Mouse (Mus musculus): ENCODE results near the gene Mospd3. TPM values are rescaled to one million over a fixed set of nuclear protein-coding genes. Genes with fewer than 3 reads are reported as not detected.

The Mospd3 gene
- polyA plus RNA-seq (2014; fragmentation: Nextera tagmentation; extraction: Ambion mirVana), result 22.6 and 22.9 TPM in 2 replicates

DNA sequence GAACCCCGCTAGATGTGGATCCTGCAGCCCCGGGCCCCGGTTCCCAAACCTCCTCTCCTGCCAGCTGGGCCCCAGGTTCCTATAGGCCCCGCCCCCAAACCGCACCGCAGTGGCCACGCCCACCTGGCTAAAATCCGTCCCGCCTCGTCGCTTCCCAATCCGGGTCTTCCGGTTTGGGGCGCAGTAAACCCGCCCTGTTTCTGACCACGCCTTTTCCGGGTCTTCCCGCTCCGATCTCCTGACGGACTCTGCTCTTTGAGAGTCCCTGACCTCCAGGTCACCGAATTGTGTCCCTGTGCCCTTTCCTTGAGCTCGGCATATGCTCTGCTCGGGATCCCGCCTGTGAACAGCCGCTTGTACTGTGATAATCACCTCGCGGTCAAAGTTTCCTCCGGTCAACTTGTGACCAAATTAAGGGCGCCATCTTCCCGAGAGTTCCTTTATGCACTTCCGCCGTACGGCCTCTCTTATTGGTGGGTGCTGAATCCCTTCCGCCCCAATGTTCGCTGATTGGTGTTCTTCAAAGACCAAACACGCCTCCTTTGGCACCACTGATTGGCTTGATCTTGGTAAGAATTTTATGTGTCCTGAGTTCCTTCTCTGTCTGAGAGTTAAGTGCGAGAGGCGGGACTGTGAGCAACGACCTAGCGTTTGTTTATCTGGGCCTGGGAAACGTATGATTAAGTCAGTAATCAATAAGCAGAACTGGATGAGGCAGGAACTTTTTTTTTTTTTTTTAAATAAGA, at the start of gene Mospd3:
TSS of gene Mospd3 (minus strand) at position 440 of the 746 bp plus-strand sequence.
- no peaks in the 10 kb centered on the region for H3K9me3 ChIP-seq (ENCODE audit: control insufficient read depth, low read length)
- under 1% methylated on average over 41 of the region's 41 CpGs for WGBS
- peaks cover 3% of the 10 kb centered on the region for H3K4me1 ChIP-seq (replicated peaks; ENCODE audit: control insufficient read depth, insufficient read depth, low read length)
- peak within 1 kb of the TSS; percentile 63 for H3K4me3 ChIP-seq (ENCODE audit: low read depth, low read length)
- ATAC-seq (ENCODE audit: low FRiP score) (peak; percentile 97), DNase-seq (ENCODE audit: low spot score) (peak; percentile 96)
- H3K4me2 ChIP-seq (replicated peaks; ENCODE audit: low read depth, low read length), result peak within 1 kb of the TSS; percentile 94
- H3K27me3 ChIP-seq (ENCODE audit: control insufficient read depth, insufficient read depth, low read length), result no peaks in the 10 kb centered on the region
- peak within 1 kb of the TSS; percentile 80 for H3K27ac ChIP-seq (ENCODE audit: low read depth, low read length)
- peak within 1 kb of the TSS; percentile 83 for H3K9ac ChIP-seq (ENCODE audit: low read depth, low read length)
- no peaks in the 10 kb centered on the region for H3K36me3 ChIP-seq (ENCODE audit: control insufficient read depth, insufficient read depth, low read length)

DNA sequence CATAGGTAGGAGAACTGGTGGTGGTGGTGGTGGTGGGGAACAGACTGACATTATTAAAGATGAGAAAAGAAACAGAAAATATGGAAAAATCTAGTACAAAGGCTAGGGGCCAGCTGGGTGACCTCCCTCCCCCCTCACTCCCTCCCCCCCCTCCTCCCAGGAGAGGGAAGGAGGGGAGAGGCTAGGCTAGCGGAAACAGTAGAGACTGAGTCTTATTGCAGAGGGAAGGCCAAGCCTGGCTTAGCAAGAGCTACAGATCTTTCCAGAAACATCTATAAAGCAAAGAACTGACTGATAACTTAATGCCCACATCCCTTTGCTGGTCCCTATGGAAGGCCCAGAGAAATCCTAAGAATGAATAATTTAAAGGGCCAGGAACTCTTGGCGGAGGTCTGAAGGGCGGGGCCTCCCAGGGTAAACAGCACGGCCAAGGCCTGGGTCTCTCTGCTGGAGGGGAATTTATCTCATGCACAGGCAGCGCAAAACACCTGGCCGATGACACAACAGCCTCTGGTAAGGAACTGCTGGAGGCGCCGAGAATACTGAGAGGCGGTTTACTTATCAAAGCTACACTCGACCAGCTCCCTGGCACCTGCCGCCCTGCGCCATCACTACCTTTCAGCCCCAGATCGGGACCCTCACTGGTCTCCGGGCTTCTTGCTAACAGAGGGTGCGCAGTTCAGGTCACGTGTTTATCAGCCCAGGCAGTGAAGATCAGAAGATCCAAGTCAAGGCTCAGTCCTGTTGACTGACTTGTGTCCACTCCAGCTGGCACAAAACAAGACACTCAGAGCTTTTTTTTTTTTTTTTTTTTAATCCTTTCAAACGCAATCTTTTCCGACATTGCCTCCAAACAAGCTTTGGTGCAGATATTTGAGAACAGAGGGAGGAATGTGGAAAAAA, 49.1 kb upstream of the Mospd3 start:
- Histone ChIP-seq H3K9me3 (ENCODE audit: control insufficient read depth, low read length) (no peaks in the 10 kb centered on the region), H3K4me1 (replicated peaks; ENCODE audit: control insufficient read depth, insufficient read depth, low read length) (no peaks in the 10 kb centered on the region; the same call in 1 of the 2 replicates), H3K4me2 (replicated peaks; ENCODE audit: low read depth, low read length) (no peak overlapping the region), H3K27ac (ENCODE audit: low read depth, low read length) (no peak overlapping the region), H3K4me3 (ENCODE audit: low read depth, low read length) (no peak overlapping the region), H3K27me3 (ENCODE audit: control insufficient read depth, insufficient read depth, low read length) (peaks cover 14% of the 10 kb centered on the region), H3K36me3 (ENCODE audit: control insufficient read depth, insufficient read depth, low read length) (no peaks in the 10 kb centered on the region), H3K9ac (ENCODE audit: low read depth, low read length) (no peak overlapping the region; the same call in 1 of the 2 replicates)
- ATAC-seq (ENCODE audit: low FRiP score) (0 out of 2 replicates have a peak, but pooled peaks have one; percentile 30), DNase-seq (ENCODE audit: low spot score) (no peak)
- 17% methylated on average over 18 of the region's 18 CpGs for WGBS

DNA sequence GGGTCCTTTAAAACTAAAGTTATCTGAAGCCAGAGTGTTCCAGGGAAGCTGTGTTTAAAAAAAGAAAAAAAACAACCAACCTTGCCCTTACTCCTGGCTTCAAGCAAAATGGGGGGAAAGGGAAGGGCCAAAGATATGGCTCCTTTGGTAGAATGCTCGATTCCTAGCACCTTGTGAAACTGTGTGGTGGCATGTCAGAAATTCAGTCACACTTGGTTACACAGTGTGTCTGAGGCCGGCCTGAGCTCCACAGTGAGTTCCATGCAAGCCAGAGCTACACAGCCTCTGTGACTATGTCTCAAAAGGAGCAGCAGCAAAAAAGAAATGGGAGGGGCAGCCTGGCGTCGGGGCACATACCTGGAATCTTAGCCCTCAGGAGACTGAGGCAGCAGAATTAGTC, 48.4 kb upstream of the Mospd3 start:
- Histone ChIP-seq H3K4me1 (replicated peaks; ENCODE audit: control insufficient read depth, insufficient read depth, low read length) (no peaks in the 10 kb centered on the region; the same call in 1 of the 2 replicates), H3K36me3 (ENCODE audit: control insufficient read depth, insufficient read depth, low read length) (no peaks in the 10 kb centered on the region), H3K9ac (ENCODE audit: low read depth, low read length) (no peak overlapping the region), H3K9me3 (ENCODE audit: control insufficient read depth, low read length) (no peaks in the 10 kb centered on the region), H3K4me3 (ENCODE audit: low read depth, low read length) (no peak overlapping the region), H3K27ac (ENCODE audit: low read depth, low read length) (no peak overlapping the region), H3K4me2 (replicated peaks; ENCODE audit: low read depth, low read length) (no peak overlapping the region), H3K27me3 (ENCODE audit: control insufficient read depth, insufficient read depth, low read length) (peaks cover 20% of the 10 kb centered on the region)
- no peak for DNase-seq (ENCODE audit: low spot score)
- 31% methylated on average over 4 of the region's 4 CpGs for WGBS
- no peak for ATAC-seq (ENCODE audit: low FRiP score)

DNA sequence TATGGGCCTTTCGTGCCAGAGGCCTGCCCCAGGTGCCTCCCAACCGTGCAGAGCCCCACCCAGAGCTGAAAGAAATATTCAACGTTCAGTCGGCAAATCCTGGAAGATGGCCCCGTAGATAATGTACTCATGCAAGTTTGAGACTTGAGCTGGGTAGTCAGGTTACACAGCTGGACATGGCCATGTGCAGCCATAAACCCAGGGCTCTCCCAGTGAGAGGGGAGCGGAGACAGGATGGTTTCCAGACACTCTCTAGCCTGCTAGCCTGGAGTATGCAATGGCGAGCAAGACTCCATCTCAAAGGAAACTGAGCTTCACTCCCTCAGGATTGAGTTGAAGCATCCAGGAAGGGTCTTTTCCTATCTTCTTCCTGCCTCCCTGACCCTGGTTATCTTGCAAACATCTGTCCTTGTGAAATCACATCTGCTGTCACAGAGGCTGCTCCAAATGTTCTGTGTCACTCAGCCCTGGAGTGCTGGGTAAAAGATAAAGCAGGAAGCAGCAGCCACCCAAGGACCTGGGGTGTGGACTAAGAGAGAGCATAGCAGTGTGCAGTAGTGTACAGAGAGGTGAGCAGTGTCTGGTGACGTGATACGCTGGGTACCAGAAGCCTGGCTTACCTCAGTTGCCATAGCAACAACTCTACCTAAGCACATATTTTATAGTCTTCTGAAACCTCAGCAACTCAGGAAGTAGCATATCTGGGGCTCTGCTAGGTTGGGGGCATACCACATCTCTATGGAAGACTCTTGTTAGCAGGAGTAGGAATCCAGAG, 47.2 kb upstream of the Mospd3 start:
- Histone ChIP-seq H3K4me3 (ENCODE audit: low read depth, low read length) (no peak overlapping the region), H3K4me2 (replicated peaks; ENCODE audit: low read depth, low read length) (no peak overlapping the region), H3K27ac (ENCODE audit: low read depth, low read length) (no peak overlapping the region), H3K27me3 (ENCODE audit: control insufficient read depth, insufficient read depth, low read length) (peaks cover 28% of the 10 kb centered on the region), H3K9ac (ENCODE audit: low read depth, low read length) (no peak overlapping the region), H3K36me3 (ENCODE audit: control insufficient read depth, insufficient read depth, low read length) (no peaks in the 10 kb centered on the region), H3K4me1 (replicated peaks; ENCODE audit: control insufficient read depth, insufficient read depth, low read length) (no peaks in the 10 kb centered on the region; the same call in 1 of the 2 replicates), H3K9me3 (ENCODE audit: control insufficient read depth, low read length) (no peaks in the 10 kb centered on the region)
- no peak for DNase-seq (ENCODE audit: low spot score)
- no peak for ATAC-seq (ENCODE audit: low FRiP score)
- WGBS, result 76% methylated on average over 9 of the region's 9 CpGs

DNA sequence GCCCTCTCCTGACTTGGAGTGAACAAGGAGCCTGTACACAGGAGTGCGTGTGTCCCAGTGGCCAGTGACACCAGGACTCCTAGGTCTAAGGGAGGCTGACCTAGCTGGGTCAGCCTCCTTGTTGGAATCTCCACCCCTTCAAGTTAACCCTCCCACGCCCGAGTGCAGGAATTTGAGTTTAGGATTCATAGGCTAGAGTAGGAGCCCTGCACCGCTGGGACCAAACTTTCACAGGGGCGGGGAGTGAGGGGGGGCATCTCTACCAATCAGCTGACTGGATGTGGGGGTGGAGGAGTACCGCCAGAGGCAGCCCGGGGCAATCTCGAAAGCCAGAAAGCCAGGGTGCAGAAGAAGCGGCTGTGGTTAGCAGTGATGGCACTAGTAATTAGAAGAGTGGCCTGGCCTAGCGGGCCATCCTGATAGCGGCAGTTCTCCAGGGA, 44.8 kb upstream of the Mospd3 start, which contains the start of gene Irs3:
TSS of gene Irs3 (minus strand) at position 63 of the 440 bp plus-strand sequence.
- H3K9me3 ChIP-seq (ENCODE audit: control insufficient read depth, low read length), result no peaks in the 10 kb centered on the region
- peak within 1 kb of the TSS; percentile 24 for H3K4me2 ChIP-seq (replicated peaks; ENCODE audit: low read depth, low read length)
- no peak within 1 kb of the TSS for H3K27ac ChIP-seq (ENCODE audit: low read depth, low read length)
- H3K36me3 ChIP-seq (ENCODE audit: control insufficient read depth, insufficient read depth, low read length), result peaks cover 4% of the 10 kb centered on the region; the same call in 1 of the 2 replicates
- 13% methylated on average over 11 of the region's 11 CpGs for WGBS
- H3K4me3 ChIP-seq (ENCODE audit: low read depth, low read length), result peak within 1 kb of the TSS; percentile 19
- no peaks in the 10 kb centered on the region; the same call in 1 of the 2 replicates for H3K4me1 ChIP-seq (replicated peaks; ENCODE audit: control insufficient read depth, insufficient read depth, low read length)
- peaks cover 28% of the 10 kb centered on the region for H3K27me3 ChIP-seq (ENCODE audit: control insufficient read depth, insufficient read depth, low read length)
- H3K9ac ChIP-seq (ENCODE audit: low read depth, low read length), result no peak within 1 kb of the TSS
- no peak for ATAC-seq (ENCODE audit: low FRiP score)
- DNase-seq (ENCODE audit: low spot score), result no peak

DNA sequence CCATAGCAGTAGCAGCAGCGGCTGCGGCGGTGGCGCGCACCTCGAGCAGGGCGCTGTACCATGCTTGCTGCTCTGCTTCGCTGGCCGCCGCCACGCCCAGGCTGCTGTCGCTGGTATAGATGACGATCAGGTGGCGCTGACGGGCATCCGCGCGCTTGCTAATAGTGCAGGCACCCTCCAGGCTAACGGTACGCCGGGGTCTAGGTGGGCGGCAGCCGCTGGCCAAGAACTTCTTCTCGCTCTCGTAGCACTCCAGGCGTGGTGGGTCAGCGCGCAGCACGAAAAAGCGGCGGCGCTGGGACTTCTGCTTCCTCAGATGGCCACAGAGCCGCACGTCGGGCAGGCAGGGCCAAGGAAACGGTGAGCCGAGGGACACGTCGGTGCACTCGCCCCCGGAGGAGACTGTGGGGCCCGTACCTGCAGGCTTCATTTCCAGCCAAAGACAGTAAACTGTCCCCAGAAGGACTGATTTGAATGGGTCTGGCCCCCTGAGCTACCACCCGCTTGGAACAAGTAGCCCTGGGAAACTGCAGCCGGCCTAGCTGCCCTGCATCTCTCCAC, 44.3 kb upstream of the Mospd3 start:
- 4% methylated on average over 44 of the region's 44 CpGs for WGBS
- H3K4me1 ChIP-seq (replicated peaks; ENCODE audit: control insufficient read depth, insufficient read depth, low read length), result no peaks in the 10 kb centered on the region; the same call in 1 of the 2 replicates
- DNase-seq (ENCODE audit: low spot score), result peak; percentile 46
- peak overlapping the region; percentile 19 for H3K4me3 ChIP-seq (ENCODE audit: low read depth, low read length)
- H3K27me3 ChIP-seq (ENCODE audit: control insufficient read depth, insufficient read depth, low read length), result peaks cover 28% of the 10 kb centered on the region
- ATAC-seq (ENCODE audit: low FRiP score), result no peak
- H3K36me3 ChIP-seq (ENCODE audit: control insufficient read depth, insufficient read depth, low read length), result peaks cover 6% of the 10 kb centered on the region
- peak overlapping the region; percentile 24 for H3K4me2 ChIP-seq (replicated peaks; ENCODE audit: low read depth, low read length)
- no peak overlapping the region for H3K27ac ChIP-seq (ENCODE audit: low read depth, low read length)
- H3K9me3 ChIP-seq (ENCODE audit: control insufficient read depth, low read length), result no peaks in the 10 kb centered on the region
- H3K9ac ChIP-seq (ENCODE audit: low read depth, low read length), result no peak overlapping the region

DNA sequence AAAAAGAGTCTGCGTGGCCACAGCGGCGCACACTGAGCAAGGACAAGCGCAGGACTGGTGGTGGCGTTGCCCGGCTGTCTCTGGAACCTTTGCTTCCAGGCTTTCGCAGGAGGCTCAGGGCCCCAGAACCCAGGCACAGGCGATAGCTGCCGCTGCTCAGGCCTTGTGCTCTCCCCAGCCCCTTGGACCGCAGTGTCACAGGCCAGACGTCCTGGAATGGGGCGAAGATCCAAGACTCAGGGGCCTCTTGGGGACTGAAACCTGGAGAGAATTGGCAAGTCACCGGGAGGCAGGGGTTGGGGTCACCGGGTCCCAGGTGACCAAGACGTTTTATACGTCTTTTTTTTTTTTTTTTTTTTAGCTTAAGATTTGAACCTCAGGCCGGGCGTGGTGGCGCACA, 43.6 kb upstream of the Mospd3 start:
- no peaks in the 10 kb centered on the region for H3K9me3 ChIP-seq (ENCODE audit: control insufficient read depth, low read length)
- 54% methylated on average over 19 of the region's 19 CpGs for WGBS
- no peak for ATAC-seq (ENCODE audit: low FRiP score)
- no peak overlapping the region for H3K9ac ChIP-seq (ENCODE audit: low read depth, low read length)
- no peaks in the 10 kb centered on the region for H3K4me1 ChIP-seq (replicated peaks; ENCODE audit: control insufficient read depth, insufficient read depth, low read length)
- no peak overlapping the region for H3K27ac ChIP-seq (ENCODE audit: low read depth, low read length)
- DNase-seq (ENCODE audit: low spot score), result no peak
- no peak overlapping the region for H3K4me3 ChIP-seq (ENCODE audit: low read depth, low read length)
- H3K4me2 ChIP-seq (replicated peaks; ENCODE audit: low read depth, low read length), result no peak overlapping the region
- H3K27me3 ChIP-seq (ENCODE audit: control insufficient read depth, insufficient read depth, low read length), result peaks cover 28% of the 10 kb centered on the region
- peaks cover 12% of the 10 kb centered on the region for H3K36me3 ChIP-seq (ENCODE audit: control insufficient read depth, insufficient read depth, low read length)

DNA sequence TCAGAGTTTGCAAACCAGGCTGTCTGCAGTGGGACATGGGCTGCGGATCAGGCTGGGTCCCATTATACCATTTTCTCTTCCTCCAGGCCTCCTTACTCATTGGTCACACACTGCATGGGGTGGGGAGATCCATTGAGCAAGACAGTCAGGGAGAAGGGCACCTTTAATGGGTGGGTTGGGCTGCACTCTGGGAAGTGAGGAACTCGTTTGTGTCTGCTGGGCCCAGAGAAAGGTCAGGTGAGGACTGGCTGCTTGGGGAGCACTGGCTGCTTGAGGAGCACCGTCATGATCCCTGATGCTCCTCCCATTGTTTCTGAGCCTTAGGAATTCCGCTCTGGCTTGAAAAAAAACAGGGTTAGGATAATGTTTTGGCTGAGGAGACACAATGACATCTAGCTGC, 42.0 kb upstream of the Mospd3 start:
- Histone ChIP-seq H3K9ac (ENCODE audit: low read depth, low read length) (no peak overlapping the region), H3K4me1 (replicated peaks; ENCODE audit: control insufficient read depth, insufficient read depth, low read length) (no peaks in the 10 kb centered on the region)

More for the DNA sequence above, 42.0 kb upstream of the Mospd3 start:
- no peak overlapping the region for H3K27ac ChIP-seq (ENCODE audit: low read depth, low read length)
- H3K36me3 ChIP-seq (ENCODE audit: control insufficient read depth, insufficient read depth, low read length), result peaks cover 17% of the 10 kb centered on the region
- H3K4me2 ChIP-seq (replicated peaks; ENCODE audit: low read depth, low read length), result no peak overlapping the region
- ATAC-seq (ENCODE audit: low FRiP score) (no peak), DNase-seq (ENCODE audit: low spot score) (no peak)
- WGBS, result 62% methylated on average over 4 of the region's 4 CpGs
- peaks cover 28% of the 10 kb centered on the region for H3K27me3 ChIP-seq (ENCODE audit: control insufficient read depth, insufficient read depth, low read length)
- no peaks in the 10 kb centered on the region for H3K9me3 ChIP-seq (ENCODE audit: control insufficient read depth, low read length)
- no peak overlapping the region for H3K4me3 ChIP-seq (ENCODE audit: low read depth, low read length)

Data from hindbrain, embryonic 11.5 days (tissue).